Mouse (Mus musculus) v-Abl transformed pro-B cells (cell line): ENCODE results near the gene Tnr.

Experiments
- in situ Hi-C, 2 experiments: fragments of 400-800 bp; cut with MboI; formaldehyde crosslinking; loops; one replicate each; pipeline ENCODE4 v1.15.1; 2025; ENCODE audit not compliant: unreplicated experiment in 2 of 2

The Tnr gene

DNA sequence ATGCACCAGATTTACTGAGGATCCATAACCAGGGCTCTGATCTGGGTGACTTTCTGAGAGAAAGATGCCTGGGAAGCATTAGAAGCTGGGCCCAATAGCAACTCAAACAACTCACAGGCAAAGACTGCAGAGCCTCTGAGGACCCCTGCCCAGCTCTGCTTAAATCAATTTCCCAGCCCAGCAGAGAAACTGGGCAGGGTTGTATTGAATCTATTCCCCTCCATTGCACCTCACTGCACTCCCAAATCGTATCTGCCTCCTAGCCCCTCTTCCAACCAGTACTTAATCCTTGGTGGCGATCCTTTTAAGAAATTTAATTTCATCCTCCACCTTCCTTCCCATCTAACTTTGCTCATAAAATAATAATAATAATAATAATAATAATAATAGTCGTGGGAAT lies 253.5 kb downstream of the Tnr start:
- in situ Hi-C loops = no loop called here

DNA sequence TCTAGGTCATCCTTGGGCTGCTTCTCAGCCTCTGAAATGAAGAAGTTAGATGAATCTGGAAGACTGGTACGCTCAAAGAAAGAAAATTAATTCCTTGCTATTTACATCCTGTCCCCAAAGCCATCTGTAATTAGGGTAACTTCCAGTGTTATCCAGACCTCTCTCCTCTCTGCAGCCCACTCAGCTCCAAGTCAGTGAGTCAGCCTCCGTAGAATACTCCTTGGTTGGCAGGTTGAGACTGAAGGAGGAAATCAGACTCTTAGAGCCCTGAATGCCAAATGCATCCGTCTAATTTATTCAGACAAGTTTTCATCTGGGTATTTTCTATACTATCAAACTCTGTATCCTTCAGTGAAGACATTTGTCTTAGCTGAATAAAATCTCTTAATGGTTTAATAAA lies 255.9 kb downstream of the Tnr start:
- in situ Hi-C loops = no loop called here

DNA sequence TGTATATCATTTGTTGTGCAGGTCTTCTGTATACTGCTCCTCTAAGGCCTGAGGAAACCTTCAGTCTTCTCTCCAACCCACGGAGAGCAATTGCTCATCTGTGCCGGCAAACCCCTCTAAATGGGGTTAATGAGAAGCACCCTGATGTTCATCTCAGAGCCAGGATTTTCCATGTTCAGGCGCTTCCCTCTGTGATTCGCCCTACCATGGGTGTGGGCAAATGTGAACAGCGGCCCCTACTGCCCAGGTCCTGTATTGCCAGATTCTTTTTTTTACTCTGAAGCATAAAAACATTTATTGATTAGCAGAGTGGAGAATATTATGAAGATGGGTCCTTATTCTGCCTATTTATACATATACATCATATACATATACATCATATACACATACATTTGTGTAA lies 260.3 kb downstream of the Tnr start:
- in situ Hi-C loops = no loop called here

DNA sequence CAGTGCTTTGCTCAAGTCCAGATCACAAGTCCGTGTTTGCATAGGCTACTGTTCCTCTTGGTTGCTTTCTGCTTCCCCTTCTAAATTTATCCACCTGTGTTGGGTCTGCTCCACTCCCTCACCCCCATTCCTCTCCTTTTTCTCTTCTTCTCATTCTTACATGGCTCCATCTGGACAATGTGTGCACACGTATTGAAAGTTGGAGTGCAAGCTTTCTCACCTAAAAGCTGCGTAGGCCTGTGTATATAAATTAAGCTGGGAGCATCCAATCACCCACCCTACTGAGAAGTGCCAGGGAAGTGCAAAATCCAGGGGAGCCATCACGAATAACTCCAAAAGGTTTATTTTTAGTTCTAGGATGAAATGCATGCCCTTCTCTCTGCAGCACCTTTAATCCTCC lies 264.7 kb downstream of the Tnr start:
- in situ Hi-C loops = no loop called here

DNA sequence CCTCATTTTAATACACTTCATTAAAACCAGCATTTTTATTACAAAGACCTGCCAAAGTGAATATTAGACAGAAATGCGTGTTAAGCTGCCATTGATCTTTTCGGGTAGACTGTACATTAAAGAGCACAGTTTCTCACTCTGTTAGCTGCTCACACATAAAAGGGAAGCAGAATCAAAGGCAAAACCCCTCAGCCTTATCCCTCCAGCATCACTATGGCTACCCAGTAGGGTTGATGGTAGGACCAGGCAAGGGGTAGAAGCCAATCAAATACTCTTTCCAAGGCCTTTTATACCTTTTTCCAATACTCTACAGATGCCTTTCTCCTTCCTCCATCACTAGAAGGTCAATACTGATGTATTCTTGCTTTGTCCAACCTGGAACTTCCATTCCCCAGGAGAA lies 269.0 kb downstream of the Tnr start:
- in situ Hi-C loops = no loop called here

DNA sequence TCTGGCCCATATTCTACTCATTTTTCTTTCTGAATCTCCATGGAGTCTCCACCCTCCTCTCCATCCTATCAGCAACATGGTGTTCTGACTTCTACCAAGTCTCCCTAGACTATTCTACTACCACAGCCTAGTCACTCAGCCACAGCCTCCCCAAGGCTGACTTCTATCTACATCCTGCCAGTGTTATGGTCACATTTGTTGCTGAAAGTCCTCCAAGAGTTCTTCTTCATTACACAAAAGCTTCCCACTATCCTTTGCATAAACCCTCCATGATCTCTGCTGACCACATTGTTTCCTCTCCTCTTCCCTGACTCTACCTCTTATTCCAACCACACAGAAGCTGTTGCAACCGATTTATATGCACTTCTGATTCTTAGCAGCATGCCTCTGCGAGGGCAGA lies 272.5 kb downstream of the Tnr start:
- in situ Hi-C loops = no loop called here

DNA sequence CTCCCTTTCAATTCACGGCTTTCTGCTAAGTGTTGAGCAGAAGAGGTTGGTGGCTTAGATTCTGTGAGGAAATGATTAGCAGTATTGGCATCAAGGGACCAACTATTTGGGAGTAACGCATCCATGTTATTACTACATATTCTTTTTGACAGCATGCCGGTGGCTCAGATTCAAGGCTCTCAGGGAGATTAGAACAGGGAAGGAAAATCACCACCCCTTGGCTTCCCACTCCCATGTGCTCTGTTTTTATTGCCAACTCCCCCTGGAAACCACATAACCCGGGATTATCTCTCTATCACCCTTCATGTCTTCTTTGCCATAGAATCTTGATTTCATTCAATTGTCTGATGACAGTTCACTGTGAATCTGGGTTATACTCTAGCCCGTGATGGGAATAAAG lies 276.8 kb downstream of the Tnr start:
- in situ Hi-C loops = no loop called here

DNA sequence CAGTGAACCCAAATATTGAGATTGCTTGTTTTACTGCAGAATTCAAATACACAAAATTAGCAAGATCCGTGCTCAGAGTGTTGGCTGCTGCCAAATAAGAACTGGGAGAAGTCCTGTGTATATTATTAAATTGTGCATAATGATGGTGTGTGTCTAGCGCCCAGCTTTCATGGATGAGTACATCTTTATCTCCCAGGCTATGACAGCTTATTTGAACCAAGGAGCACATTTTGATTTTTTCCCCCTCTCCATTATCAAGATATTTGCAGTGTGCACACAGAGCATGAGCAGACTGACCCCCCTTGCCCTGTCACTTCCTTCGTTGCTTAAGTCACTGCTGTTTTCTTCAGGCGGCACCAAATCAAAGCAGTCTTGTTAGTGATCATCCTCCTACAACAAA lies 278.2 kb downstream of the Tnr start:
- in situ Hi-C loops = no loop called here

DNA sequence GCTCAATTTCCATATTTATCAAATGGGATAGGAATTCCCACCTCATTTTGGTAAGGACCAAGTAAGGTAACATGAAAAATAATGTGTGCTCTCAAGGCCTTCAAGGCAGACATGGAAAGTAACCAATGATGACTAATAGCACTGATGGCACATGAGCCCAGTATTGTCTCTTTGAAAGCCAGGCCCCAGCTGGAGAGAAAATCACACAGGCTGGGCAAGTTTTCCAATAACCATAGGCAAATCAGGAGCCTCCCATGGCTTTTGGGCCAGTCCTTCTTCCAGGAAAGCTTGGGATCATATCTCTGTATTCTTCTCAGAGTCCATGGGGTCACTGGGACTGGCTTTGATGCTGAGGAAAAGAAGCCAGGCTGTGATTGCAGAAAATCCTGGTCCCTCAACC lies 280.1 kb downstream of the Tnr start:
- in situ Hi-C loops = no loop called here

DNA sequence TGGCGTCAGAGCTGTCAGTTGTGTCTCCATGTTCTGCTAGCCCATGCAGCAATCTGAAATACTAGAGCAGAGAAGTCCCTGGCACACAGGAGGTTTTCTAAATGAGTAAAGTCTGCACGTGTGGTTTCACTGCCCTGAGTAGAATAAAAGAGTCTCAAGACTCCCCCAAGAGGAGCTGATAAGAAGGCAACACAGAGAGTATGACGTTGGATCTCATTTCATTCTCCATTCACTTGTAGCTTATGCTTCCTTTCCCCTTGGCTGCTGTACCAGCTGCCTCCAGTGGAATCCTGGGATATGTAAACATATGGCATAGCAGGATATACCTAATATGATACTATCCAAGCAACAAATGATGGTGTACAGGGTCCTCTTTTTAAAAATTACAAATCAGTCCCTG lies 285.9 kb downstream of the Tnr start:
- in situ Hi-C loops = no loop called here

DNA sequence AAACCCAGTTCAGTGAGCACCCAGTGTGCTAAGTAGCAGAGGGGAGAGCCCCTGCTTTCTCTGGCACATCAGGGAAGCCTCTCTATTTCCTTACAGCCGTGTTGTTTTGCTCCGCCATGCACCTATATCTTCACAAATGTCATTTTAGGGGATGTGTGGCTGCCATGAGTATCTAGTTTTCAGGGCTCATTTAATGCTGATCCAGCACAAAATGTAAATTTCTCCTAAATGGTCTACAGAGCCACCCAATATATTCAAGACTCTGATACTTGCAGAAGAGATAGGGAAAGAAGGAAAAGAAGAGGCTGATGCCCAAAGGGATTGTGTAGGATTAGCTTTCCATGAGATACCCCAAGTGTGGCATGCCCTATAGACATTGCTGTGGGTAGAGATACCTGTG lies 288.2 kb downstream of the Tnr start:
- in situ Hi-C loops = no loop called here

DNA sequence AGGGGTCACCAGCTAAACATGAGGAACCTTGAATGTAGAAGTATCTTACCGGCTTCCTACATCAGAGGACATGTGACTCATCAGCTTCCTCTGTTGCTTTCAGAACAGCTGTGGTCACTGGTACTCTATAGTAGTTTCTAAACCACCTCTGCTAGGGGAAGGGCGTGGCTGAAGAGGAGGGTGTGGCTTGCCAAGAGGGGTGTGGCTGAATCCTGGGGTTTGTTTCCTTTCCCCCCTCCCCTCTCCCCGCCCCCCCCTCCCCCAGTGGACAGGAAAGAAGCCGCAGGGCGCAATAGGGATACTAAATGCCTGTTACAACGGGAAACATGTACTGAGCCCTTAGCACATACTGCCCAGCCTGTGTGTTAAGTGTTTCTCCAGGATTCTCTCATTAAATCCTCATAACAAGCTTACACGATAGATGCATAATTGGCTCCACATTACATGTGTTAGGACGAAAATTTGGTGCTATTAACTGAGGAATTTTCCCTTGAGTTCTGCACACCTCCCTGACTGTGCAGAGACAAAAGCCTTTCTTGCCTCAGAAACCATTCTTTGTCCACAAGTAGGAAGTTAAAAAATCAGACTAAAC lies 289.3 kb downstream of the Tnr start:
- in situ Hi-C loops = no loop called here

DNA sequence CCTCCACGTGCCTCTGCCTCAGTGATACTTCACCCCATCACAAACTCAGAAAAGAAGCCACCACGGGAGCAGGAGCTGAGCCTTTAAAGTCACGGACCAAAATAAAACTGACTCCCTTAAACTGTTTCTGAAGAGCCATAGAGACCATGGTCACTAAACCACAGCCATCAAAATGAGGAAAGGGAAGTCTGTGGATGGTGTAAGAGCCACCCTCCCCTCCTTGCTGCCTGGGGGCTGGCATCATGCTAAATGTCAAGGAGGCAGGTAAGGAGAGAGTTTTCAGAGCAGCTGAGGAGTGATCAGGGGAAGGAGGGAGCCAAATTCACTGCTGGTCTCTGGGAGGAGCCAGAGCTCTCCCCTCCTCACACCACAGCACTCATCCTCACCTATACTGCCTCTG lies 290.8 kb downstream of the Tnr start:
- in situ Hi-C loops = no loop called here

DNA sequence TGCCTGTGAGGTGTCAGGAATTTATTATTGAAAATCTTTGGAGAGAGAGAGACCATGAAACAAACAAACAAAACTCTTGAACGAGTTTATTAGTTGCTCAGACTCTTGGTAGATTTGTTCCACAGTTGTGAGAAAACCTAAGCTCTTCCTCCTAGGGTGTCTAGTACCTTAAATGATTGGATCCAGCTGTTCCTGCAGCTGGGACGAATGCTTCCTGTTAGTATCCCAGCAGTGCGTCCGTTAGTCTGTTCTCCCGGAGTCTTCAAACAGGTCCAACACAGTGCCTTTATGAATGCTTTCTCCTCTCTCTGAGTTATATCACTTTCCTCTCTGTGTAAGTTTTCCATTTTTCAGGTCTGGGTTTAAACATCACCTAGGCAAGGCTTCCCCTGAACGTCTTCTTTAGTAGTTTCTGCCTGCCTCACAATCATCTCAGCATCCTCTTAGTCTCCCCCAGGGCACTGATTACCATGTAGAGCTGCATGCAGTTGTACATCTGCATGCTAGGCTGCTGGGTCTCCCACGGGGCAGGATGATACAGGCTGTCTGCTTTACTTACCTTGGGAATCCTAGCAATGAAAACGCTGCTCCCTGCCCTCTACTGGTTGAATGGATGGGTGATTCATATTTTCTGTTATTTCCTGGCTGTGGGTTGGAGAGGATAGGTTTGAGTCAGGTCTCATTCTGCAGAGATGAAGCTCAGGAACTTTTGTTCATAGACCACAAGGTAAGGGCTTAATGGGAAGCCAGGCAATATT lies 293.2 kb downstream of the Tnr start:
- in situ Hi-C loops = no loop called here

DNA sequence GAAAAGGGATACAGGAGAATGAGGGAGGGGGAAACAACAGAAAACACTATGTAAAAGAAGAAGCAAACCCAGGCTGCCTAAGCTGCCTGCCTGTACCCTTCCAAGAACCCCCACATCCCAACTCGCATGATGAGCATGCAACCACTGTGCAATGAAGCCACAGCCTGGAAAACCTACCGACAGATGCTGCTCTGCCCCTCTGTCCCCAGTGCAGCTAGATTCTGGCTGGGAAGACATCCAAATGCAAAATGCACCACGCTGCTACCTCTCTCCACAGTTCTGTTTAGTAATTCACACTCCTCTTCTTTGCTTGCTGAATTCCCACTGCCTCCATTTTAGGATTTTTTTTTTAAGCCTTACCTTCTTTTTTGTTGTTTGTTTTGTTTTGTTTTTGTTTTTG lies 295.9 kb downstream of the Tnr start:
- in situ Hi-C loops = no loop called here

DNA sequence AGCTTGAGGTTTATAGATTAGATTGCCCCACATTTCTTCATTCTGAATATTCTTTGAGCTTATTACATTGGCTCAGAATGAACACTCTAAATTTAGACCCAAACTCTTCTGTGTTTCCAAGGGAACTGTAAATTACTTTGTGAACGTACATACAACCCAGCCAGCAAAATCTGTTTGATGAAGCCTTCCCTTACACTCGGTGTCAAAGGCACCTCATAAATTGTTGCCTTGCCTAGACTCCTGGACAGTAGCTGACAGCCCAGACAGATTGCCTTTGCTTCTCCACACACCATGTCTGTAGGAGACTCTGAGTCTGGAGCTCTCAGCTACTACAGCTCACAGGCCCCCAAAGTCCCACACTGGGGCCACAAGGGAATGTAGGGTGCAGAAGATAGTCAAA lies 298.8 kb downstream of the Tnr start:
- in situ Hi-C loops = no loop called here

DNA sequence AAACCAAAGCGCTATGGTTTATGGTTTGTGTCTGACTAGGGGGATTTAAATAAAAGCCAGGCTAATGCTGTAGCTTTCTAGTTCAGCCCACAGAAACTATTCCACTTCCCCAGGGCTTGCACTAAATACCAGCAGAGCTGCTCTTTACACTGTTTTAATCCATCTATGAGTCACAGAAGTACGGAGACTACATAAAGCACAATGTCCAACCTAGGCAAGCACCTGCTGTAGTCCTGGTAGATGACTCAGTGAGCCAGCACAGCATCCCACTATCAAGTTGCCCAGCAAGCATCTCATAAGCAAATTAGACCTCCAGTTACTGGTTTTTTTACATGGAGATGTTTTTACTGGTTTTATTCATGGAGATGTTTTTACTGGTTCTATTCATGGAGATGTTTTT lies 305.0 kb downstream of the Tnr start:
- in situ Hi-C loops = no loop called here

DNA sequence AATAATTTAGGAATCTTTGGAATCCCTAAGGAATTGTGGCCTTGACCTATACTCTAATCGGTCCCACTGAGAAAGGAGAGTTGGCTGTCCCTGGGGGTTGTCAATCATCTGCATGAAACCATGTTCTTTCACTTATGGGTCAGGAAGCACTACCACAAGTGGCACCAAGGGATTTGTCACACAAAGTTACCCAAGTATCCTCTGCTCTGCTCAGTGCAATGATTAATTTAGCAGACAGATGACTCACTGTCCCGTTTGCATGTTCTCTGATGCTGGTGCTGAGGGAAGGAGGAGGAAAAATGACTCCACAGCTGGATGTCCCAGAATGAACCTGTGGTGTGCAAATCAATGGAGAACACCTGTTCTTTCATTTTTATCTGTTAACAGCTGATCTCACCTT lies 309.6 kb downstream of the Tnr start:
- in situ Hi-C loops = no loop called here

DNA sequence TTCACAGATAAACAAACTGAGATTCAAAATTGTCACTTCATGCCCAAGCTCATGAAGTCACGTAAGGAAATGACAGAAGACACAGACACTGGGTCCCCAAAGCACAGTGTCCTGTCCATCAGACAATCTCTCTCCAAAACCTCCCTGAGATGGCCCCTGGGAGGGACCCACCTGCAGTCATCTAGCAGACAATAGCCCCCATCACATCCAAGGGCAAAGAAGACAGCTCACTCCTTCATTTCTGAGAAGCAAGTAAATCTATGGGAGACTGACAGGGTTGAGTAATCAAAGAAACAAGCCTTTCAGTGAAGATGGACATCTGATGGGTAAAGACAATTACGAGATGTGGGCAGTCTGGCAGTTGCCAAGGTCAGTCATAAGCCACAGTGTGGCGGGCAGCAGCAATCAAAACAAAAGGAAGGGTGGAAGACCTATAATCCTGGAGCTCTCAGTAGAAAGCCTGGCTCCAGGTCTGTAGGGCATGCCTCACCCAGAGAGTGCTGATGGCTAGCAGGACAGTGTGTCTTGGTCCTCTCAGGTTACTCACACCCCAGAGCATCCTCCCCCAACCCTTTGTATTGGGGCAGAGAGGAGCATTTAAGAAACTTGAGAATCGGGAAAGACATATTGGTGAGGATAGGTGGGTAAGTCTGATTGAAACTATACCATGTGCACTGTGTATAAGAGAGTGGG lies 310.2 kb downstream of the Tnr start:
- in situ Hi-C loops = no loop called here

DNA sequence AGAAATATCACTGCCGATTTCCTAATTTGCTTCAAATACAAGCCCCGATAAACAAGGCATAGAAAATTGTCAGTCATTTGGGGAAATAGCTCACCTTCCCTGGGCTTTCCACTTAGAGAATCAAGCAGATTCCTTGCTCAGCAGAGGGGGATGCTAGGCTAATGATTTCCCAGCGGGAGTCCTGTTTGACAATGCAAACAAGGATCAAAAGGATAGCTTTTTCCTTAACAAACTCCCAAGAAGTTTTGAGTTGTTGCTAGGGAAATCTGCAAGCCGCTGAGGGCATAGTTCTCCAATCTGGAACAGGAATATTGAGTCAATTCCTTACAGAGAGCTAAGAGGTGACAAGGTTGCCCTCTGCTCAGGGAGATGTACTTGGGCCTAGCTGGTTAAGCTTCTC lies 311.6 kb downstream of the Tnr start:
- in situ Hi-C loops = no loop called here

DNA sequence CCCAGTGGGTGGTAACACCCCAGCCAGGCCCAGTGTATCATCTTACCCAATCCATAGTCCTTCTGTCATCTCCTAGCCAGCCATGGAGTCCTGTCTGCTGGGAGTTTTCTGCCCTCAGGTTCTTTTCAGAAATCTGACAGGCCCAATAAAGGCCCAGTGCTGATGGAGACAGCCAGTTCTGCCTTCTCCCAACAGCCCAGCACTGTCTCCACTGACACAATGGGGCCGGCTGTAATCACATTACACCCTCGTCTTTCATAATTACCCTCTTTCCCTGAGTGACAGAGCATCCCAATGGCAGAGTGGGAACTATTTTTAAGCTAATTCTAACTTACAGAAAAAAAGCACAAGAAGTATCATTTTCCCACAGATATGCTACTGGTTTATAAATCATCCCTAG lies 316.8 kb downstream of the Tnr start:
- in situ Hi-C loops = no loop called here

DNA sequence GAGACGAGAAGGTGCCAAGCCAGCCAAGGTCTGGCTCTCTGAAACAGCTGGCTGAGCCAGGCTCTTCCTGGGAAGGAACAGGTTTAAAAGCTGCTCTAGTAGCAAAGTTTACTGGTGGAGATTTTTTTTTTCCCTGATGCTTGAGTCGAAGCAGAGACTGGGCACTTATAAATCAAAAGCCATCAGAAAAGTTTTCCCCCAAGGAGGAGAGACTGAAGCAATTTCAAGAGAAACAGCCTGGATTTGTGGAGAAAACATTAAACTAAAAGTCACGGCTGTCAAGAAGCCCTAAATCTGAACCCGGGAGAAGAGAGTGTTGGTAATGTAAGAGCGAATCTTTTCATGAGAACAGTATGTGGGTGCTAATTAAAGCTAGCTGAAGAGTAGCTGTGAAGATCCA lies 319.3 kb downstream of the Tnr start:
- in situ Hi-C loops = no loop called here
